Mouse (Mus musculus): Measurements from ENCODE around the gene Atf7ip.

Gene Atf7ip

DNA sequence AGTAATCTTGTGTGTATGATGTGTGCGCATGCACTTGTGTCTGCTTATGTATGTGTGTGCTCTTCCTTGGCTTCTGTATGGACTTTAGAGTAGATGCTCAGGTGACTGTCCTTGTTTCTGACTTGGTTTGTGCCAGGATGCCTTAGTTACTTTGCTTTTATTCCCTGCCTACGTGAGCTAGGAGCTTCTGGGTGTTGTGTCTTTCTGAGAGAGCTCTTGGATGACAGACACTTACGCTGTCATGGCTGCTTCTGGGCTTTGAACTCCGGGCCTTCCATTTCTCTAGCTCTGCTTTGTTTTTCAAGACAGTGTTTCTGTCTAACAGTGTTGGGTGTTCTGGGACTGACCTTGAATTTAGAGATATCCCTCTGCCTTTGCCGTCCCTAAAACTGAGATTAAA, 16.7 kb downstream of the Atf7ip start:
- DNase-seq (ENCODE audit: low spot score) = no peak

DNA sequence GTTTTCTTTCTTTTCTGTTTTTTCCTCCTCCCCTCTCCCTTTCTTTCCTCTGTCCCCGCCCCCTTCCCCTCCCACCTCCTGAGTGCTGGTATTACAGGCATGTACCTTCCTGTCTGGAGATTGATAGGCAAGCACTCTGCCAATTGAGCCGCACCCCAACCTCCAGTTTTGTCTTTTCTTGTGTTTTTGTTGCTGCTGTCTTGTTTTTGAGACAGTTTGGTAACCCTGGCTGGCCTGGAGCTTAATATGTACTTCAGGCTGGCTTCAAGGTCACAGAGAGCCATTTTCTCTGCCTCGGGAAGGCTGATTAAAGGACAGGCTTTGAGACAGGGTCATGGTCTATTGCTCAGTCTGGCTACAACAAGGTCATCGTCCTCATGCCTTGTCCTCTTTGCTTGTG, 18.8 kb downstream of the Atf7ip start:
- DNase-seq (ENCODE audit: low spot score) = no peak

DNA sequence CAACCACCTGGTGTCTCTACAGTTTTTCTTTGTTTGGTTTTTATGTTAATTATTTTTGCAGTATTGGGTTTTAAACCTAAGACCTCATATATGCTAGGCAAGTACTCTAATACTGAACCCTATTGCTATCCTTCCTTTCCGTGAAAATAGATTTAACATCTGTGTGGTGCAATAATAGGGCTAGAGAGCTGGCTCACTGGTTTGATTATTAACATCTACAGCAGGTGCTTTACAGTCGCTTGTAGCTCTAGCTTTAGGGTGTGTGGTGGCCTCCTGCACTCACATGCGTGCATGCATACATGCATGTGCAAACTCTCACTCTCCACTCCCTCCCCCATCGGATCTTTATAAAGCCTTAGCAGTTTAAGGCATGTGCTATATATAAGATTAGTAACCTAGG, 19.6 kb downstream of the Atf7ip start:
- DNase-seq (ENCODE audit: low spot score) = no peak

DNA sequence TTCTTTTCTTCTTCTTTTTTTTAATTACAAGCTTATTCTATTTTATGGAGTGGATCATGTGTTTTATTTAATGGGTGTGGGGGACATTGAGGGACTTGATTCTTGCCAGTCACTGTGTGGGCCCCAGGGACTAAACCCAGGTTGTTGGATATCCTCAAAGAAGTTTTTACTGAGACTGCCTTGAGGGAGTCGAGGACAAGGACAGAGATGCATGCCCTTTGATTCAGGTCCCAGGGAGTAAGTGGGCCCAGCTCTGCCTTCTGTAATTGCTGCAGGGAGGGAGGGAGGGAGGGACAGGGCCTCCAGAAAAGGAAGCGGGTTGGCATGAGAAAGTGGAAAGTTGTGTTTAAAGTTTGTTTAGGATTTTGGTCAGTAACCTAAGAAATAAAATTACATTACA, 23.2 kb downstream of the Atf7ip start:
- no peak for DNase-seq (ENCODE audit: low spot score)

DNA sequence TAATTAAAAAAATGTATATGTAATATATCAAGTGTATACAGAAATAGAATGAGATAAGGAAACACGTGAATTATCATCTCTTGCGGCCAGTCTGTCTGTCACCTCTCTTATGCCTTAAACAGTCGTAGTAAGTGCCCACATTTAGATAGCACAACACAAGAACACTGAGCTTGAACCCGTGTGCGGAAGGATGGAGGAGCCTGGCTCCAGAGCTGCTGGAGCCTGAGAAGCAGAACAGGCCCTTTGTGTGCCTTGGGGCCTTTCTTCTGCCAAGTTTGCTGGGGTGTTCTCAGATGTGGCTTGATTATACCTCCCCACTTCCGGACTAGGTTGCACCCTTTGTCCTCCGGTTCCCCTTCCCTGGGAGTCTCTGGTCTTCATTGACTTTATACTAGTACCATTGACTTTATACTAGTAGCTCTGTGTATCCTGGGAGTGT, 25.8 kb downstream of the Atf7ip start:
- DNase-seq (ENCODE audit: low spot score) = no peak

DNA sequence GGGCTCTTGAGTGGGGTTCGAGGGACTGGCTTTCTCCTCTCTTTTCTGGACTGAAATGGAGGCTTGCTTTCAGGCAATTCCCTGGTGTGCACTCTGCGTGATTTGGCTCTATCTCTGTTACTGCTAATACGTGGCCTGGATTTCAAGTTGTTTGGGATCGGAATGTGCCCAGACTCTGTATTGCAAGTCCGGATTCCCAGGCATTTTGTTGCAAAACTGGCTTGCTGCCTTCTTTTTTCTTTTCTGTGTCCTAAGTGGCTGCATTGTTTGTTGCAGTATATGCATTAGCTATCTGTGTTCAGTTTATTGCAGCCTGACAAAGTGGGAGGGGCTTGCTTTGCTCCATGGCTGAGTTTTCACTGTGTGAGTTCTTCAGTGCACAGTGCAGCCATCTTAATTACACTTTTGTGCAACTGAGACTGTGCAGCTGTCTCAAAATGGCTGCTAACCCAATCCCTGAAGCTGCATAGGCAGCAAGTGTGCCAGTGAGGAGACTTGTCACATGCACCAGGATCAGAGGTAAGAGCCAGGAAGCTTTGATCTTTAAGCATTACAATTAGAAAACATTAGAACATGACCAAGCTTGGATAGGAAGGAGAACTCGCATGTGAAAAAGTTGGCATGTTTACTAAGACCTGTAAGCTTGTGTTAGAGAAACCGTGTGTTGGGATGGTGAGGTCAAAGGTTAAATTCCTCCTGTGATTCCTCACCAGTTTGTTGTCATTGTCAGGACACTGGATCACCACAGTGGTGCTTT, 26.7 kb downstream of the Atf7ip start:
- DNase-seq (ENCODE audit: low spot score) = peak; percentile 87

DNA sequence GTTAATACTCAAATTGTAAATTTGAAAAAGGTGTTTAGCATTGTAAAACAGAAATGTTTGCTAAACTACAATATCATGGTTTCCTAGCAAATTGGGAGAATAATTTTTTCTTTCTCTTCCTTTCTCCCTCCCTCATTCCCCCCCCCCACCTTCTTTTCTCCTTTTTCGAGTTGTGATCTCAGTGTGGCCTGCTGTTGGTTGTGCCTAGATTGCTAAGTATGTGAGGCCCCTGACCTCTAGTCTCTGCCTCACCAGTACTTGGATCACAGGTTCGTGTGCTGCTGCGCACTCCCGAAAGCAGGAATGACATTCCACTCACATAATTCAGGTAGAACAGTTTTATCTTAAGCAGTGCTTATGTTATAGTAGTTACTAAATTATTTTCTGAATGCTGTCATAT, 27.8 kb downstream of the Atf7ip start:
- no peak for DNase-seq (ENCODE audit: low spot score)

DNA sequence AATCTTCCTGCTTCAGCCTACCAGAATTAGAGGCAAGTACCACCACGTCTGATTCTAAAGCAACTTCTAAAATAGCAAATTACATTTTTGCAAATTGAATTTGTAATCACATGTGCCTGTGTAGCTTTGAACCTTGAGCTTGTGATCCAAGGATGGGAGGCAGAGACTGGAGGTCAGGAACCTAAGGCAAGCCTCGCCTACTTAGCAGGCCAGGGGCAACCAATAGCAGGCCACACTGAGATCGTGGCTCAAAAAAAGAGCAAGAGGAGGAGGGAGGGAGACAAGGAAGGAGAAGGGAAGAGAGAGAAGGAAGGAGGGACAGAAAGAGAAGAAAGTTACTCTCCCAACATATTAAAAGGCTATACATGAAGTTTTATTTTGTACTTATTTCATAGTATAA, 28.5 kb downstream of the Atf7ip start:
- no peak for DNase-seq (ENCODE audit: low spot score)

DNA sequence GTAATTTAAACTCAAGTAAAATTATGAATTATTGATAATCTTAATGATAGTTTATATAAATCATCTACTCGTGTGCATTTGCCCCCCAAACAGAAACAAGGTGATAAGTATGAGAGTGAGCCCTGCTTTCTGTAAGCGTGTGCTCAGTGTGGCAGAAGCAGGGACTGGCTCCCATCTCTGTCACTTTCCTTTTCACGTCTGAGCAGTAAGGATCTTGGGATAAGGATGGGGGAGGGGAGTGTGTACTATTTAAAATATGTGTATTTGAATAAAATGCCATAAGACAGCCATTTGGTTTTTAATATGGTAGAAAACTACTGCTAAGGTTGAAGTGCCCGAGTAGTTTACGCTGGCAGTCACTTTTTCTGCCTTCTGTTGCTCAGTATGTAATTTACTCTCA, 29.2 kb downstream of the Atf7ip start:
- DNase-seq (ENCODE audit: low spot score) = peak; percentile 46

DNA sequence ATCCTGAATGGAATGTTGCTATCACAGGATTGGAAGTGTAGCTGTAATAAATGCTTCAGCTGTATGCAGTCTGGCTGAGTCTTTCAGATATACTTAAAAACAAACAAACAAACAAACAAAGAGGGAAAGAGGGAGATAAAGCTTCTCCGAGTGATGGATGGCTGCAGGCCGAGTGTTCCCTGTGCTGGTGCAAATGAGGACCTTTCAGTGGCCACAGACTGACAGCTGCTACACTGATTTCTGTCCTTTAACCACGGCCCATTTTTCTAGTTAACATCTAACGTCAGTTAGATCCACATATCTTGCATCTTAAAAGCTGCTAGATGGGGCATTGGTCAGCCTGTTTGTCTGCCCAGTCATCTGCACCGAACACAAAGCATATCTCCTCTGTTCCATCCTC, 30.2 kb downstream of the Atf7ip start:
- DNase-seq (ENCODE audit: low spot score) = peak; percentile 23

DNA sequence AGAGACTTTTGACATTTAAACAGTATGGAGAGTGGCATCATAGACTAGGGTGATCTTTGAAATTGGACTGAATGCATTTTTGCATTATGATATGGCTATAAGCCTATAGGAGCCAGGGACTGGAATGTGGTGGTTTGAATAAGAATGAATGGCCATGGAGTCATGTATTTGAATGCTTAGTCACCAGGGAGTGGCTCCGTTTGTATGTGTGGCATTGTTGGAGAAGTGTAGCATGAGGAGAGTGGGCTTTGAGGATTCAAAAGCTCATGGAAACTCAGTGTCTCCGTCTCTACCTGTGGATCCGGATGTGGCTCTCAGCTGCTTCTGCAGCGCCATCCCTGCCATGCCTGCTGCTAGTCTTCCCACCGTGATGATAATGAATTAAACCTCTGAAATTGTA, 35.4 kb downstream of the Atf7ip start:
- DNase-seq (ENCODE audit: low spot score) = no peak

DNA sequence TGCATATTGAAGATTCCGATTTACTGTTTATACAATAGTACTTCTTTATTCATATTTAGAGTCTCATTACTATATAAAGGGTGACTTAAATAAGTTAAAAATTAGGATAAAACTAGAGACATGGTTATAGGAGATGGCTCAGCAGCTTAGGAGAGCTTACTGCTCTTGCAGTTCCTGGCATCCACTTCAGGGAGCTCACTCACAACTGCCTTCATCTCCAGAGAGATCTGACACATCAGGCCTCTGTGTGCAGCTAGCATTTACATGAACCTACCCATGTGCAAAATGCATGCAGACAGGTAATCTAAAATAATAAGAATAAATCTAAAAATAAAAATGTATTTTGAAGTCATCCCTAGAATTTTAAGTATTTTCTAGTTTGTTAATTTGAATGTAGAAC, 36.1 kb downstream of the Atf7ip start:
- peak; percentile 33 for DNase-seq (ENCODE audit: low spot score)

DNA sequence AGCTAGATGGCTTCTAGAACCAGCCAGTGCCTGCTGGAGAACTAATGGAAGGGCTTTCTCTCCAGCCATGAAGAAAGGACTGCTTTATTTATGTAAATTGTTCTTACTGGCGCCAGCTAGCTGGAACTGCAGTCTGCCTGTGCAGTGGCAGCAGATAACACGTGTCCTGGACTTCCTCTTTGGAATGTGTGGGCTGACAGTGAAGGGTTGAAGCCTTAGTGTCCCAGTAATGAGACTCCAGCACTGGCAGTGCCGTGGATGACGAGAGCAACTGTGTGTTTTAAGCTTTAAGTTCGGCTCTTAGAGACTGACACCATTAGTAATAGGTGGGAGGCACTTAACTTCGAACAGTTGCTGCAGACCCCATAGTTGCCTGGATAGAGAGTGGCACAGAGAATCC, 37.2 kb downstream of the Atf7ip start:
- DNase-seq (ENCODE audit: low spot score) = peak; percentile 75

DNA sequence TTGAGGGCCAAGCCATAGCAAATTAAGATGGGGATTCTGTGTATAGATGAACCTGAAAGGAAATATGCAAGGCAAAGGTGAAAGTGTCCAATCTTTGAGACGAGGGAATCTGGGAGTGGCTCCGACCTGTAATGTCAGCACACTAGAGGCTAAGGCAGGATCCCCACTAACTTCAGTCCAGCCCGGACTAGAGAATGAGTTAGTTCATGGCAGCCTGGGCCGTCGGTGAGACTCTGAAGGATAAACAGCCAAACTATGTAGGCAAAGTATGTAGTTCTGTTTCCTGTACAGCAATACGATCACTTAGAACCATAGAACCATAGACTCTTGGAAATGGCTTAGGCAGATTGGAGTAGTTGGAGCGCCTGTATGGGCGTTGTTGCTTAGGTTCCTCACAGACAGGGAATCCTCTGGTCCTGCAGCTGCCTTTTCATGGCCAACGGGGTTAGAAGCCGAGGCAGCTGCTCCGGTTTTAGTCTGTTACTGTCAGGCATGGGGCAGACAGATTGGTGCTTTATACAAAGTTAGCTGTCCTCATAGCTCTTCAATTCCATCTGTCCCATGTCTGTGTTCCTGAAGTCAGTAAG, 39.4 kb downstream of the Atf7ip start:
- no peak for DNase-seq (ENCODE audit: low spot score)

DNA sequence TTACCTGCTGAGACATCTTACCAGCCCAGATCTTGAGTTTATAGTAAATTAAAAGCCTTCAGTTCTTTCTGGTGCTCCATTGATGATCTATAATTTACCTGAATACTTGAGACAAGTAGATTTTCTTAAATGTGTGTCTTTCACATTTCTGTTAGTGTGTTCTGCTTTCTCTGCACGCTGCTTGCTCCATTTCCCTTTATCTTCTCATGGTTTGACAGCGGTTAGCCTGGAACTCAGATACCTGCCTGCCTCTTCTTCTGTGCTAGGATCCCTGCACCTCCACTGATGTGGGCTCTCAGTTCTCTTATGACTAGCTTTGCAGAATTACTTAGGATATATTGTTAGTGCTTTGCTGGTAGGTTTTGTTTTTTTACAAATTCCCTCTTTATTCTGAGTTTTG, 40.3 kb downstream of the Atf7ip start:
- DNase-seq (ENCODE audit: low spot score) = no peak

DNA sequence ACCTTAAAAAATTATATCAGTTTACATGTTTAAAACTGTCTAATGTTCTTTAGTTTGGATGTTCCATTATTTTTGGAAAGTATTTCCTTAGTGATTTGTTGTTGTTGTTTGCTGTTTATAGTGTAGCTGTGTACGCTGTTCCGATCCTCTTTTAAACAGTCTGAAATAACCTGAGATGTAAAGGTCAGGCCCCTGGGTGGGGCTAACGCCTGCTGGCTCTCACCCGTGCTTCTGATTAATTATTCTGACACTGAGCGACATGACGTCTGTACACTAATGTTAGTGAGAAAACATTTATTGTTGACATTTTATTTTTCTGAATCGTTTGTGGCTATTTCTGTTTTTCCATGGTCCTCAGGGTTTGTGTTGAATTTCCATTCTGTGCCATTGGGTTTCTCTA, 41.0 kb downstream of the Atf7ip start:
- DNase-seq (ENCODE audit: low spot score) = no peak

DNA sequence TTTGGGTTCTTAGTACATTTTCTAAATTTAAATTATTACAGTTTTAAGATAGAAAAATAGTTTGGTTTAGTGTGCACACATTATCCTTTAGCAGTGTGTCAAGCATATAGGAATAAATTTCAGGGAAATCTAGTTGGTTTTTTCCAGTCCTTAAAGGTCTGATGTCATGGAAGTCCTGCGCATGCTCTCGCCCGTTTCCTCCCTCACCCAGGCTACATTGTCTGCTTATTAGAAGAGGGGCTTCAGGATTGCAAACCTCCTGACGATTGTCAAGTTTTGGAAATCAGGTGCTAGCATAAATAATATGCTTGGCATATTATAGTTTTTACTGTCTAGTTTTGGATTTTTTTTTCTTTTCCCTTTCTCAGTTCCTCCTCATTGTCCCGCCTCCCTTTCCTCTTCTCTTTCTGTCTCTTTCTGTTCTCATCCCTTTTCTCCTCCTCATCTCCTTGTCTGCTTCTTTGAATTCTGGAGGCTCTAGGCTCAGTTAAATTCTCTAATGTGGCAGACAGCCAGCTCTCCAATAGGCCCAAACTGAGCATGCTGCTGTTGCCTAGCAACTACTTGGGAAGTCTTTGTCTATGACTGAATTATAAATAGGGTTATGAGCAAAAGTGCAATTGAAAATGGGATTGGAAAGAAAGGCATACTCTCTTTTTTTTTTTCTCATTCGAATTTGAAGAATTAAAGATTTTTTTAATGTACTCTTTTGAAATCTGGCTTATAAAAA, 42.2 kb downstream of the Atf7ip start:
- peak; percentile 66 for DNase-seq (ENCODE audit: low spot score)

DNA sequence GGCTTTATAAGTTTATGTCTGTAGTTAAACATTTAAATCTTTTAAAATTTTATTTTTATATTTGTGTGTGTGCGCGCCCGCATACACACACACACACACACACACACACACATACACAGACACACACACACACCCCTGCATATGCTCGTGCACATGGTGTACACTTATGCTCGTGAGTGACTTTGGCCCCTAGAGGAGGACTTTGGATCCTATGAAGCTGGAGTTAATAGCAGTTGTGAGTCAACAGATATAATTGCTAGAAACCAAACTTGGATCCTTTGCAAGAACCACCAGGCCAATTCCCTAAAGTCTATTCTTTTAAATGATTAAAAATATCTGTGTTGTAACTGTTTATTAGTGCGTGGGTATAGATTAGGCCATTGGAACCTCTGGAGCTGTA, 42.8 kb downstream of the Atf7ip start:
- DNase-seq (ENCODE audit: low spot score) = no peak

DNA sequence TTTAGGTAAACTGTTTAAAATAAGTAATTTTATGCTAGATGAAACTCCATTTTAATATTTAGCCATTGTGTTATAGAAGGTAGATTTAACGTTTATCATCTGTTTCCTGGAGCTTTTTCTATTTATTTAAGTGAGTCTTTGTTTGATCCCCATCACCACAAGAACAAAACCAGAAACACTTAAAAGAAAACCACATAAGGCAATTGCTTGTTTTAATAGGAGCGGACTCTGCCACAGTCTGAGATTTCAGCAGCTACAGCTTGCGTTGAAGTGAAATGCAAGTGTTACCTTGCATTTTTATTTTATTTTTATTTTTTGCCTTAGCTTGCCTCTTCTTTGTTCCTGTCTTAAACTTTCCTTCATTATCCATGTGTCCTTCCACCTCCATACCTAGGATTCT, 43.6 kb downstream of the Atf7ip start:
- DNase-seq (ENCODE audit: low spot score) = no peak

DNA sequence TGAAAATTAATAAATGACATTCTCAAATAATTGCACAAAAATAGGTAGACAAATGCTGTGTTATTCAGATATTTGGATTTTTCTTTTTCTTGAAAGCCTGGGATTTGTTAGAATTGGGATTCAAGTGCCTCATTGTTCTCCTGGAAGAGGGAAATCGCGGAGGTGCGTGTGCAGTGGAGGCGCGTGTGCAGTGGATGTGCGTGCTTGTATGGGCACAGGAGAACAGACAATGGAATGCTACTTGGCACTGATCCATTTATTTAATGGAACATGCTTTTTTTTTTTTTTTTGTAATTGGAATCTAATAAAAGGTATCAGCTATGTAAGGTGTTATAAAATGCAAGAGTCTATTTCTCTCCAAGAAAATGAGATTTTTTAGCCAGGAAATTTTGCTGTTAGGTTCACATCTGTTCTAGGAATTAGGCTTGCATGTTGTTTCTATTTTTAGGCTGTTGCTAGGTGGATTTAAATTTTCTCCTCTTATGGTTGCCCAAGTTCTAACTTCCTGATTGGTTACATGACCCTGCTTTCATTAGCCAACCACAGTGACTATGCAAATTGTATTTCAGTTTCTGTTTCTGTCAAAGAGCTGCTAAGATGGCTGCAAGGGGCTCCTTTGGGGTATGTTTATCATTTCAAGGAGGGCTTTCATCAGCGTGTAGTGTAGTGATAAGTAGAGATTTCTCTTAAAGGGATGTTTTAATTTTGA, 44.8 kb downstream of the Atf7ip start:
- DNase-seq (ENCODE audit: low spot score) = no peak

DNA sequence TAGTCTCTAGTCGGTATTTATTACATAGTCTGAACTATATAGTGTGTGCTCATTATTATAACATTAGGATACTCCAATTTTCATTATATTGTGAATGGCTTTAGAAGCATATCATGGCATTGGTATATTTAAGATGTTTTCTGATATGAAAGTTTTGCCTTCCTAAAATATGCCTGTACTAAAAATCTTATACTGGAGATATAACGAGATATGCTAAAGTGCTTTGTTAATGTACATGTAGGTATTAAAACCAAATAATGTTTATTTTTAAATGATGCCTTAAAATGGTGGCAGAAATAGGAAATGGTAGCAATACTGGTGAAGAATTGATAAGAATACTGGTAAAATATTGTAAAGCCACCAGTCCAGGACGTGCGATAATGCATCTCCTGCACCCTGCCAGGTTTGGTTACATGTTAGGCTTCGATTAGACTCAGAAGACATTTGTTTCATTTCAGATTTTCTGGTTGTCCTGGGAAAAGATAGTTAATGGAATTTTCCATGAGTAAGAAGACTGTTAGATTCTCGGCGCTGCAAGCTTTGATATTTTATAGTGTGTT, 45.7 kb downstream of the Atf7ip start:
- no peak for DNase-seq (ENCODE audit: low spot score)

DNA sequence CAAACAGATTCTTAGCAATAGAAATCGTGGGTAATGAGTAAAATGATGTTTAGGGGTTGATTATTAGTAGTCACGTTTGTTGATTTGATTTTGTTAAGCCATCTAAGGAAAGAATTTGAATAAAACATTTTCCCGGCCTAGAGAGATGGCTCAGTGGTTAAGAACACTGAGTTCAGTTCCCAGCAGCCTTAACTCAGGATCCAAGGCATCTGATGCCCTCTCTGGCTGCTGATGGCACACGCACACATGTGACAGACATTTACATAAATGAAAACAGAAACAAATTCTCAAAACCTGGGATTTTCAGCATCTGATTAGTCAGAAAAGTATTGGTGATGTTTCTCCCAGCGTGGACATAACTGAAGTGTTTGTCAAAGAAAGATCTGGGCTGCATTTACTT, 47.2 kb downstream of the Atf7ip start:
- DNase-seq (ENCODE audit: low spot score) = no peak

Data from retina, embryonic 14.5 days (tissue).